Mouse (Mus musculus) induced T-regulatory cell, adult 2 months (primary cell): ENCODE measurements around the gene Atg16l1.
A peak's percentile ranks its signal among the peaks of the same experiment; 100 is the strongest.

Source experiments
- DNase-seq: peaks from one replicate; pipeline ENCODE4 v3.0.0-alpha.2; 2012; ENCODE audit warnings: low read depth

The Atg16l1 gene

GRCm38 (mm10) chr1:87755641-87756470, at the start of gene Atg16l1:
Gene Atg16l1, plus strand, starts transcription at chr1:87755870.
- peak; percentile 98 for DNase-seq

- DNase-seq: no peak
Observed at GRCm38 (mm10) chr1:87706361-87706760, 49.3 kb upstream of the Atg16l1 start.

DNA sequence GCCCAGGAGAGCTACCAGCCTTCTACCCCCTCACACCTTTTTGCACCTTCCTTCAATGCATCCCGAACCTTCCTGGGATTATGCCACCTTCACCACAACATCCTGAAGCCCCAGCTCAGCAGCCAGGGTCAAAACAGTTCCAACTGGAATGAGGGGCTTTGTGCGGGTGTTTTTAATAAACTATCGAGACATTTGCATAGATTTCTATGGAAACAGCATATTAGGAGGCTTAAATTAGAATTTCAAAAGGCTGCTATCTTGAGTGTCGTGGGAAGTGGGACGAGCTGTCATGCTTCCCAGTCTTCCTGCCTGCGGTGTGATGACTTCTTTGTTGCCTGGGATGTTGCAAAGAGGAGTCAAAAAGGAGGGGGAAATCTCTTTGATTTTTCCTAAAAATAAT, 46.6 kb upstream of the Atg16l1 start:
- DNase-seq: no peak

DNA sequence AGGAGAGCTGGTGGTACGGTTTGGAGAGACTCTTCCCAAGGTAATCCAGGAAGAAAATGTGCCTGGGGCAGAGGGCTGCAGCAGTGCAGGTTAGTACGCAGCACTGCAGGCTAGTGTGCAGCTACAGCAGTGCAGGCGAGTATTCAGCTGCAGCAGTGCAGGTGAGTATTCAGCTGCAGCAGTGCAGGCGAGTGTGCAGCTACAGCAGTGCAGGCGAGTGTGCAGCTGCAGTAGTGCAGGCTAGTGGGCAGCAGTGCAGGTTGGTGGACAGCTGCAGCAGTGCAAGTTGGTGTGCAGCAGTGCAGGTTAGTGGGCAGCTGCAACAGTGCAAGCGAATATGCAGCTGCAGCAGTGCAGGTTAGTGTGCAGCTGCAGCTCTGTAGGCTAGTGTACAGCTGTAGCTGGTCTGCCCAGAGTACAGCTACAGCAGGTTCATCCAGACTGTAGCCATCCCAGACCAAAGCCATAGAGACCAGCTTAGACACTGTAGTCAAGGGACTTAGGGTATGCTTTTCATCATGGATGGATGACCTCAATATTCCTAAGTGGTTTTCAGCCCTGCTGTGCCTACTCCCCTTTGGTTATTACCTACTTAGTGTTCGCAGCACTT, 45.9 kb upstream of the Atg16l1 start:
- DNase-seq: no peak

DNA sequence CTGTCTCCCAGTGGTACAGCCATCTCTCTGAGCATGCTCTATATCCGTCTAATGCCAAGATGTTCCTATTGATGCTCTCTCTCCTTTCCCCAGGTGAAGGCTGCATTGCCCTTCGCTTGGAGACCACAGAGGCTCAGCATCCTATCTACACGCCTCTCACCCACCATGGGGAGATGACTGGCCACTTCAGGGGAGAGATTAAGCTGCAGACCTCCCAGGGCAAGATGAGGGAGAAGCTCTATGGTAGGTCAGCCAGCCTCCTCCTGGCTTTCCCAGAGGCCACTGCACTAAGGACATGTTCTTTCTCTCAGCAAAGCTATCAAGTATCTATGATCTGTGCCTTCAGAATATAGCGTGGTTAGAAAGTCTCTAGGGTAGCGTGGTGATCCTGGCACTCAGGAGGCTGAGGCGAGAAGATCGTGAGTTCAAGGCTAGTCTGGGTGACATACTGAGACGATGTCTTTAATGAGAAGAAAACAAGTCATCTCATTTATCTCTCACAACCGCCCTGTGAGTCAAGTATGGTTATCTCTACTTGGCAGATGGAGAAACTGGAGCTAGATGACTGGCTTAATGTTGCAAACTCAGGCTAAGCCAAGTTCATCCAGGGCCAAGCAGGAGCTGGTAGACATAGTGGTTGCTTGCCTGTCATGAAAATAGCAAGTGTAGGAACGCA, 43.6 kb upstream of the Atg16l1 start:
- DNase-seq: no peak

- DNase-seq: no peak
Observed at GRCm38 (mm10) chr1:87712614-87712971, 43.1 kb upstream of the Atg16l1 start.

DNA sequence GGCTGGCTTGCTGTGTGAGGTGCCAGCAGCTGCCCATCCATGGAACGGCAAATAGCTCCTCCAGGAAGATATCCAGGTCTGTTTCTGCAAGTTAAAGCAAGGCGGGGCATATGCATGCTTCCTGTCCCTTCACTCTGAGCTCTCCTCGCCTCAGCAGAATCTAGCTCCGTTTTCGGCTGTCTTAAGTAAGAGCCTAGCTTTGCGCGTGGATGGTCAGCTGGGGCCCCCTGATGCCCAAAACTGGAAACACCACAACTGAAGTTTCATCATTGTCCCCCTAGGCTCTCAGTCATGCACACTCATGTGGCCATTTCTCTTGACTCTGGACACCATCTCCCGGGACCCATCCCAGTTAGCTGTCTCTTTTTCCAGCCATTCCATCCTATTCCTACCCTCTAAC, 34.3 kb upstream of the Atg16l1 start:
- DNase-seq: no peak

GRCm38 (mm10) chr1:87722081-87722480, 33.6 kb upstream of the Atg16l1 start:
- DNase-seq: no peak

DNA sequence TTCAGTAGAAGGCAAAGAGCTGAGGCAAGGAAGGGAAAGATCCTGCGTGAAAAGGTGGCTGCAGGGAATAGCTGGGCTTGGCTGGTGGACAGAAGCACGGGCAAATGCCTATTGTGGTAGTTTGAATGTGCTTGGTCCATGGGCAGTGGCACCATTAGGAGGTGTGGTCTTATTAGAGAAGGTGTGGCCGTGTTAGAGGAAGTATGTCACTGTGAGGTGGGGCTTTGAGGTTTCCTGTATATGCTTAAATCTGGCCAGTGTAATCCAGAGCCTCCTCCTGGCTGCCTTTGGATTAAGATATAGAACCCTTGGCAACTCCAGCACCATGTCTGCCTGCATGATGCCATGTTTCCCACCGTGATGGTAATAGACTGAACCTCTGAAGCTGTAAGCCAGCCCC, 32.3 kb upstream of the Atg16l1 start:
- DNase-seq: peak; percentile 21

GRCm38 (mm10) chr1:87729070-87729469, 26.6 kb upstream of the Atg16l1 start:
- no peak for DNase-seq

DNA sequence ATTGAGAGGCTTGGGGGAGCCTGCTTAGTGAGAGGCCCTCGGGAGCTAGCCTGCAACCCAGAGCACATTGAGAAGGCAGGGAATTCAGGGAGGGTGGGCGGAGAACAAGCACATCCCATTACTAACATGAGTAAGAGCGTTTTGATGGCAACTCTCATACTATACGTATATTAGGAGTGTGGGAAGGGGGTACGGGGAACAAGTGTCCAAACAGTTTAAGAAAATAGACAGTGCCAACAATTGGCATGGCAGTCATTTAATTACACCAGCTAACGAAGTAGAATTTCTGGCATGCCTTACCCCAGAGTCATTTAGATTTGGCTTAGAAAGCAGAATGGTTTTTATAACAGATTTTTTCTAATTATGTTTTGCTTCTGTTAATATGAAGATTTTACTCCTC, 25.8 kb upstream of the Atg16l1 start:
- no peak for DNase-seq

DNA sequence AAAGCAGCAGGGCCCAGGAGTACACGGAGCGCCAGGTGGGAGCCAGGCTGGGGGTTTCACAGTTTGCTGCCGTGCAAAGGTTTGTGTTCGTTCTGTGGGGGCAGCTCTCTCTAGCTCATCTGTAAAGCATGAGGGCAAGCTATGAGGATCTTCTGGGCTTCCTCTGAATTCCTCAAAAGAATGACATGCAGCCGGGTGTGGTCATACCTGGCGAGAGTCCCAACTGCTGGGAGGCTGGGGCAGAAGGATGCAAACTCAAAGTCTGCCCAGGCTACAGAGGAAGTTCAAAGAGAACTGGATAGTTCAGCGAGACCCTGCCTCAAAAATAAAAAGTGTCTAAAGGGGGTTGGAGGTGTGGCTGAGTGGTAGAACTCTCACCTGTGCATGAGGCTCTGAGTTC, 25.4 kb upstream of the Atg16l1 start:
- DNase-seq: no peak

DNA sequence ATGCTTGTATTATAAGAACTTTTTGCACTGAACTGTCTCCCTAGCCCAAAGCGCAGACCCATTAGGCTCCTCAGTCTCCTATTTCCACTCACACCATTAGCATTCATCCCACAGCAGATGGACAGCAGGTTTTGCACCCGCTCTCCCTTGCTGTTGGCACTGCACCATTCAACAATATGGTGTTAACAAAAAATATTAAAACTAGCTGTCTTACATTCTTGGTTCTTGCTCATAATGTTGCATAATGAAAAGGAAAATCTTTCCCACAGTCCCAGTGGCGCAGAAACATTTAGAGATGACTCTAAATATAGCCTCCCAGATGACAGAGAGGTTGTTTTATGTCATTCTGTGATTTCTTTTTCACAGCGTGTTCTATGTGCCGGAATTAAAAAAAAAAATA, 22.5 kb upstream of the Atg16l1 start:
- no peak for DNase-seq

GRCm38 (mm10) chr1:87734153-87734552, 21.5 kb upstream of the Atg16l1 start:
- no peak for DNase-seq

DNA sequence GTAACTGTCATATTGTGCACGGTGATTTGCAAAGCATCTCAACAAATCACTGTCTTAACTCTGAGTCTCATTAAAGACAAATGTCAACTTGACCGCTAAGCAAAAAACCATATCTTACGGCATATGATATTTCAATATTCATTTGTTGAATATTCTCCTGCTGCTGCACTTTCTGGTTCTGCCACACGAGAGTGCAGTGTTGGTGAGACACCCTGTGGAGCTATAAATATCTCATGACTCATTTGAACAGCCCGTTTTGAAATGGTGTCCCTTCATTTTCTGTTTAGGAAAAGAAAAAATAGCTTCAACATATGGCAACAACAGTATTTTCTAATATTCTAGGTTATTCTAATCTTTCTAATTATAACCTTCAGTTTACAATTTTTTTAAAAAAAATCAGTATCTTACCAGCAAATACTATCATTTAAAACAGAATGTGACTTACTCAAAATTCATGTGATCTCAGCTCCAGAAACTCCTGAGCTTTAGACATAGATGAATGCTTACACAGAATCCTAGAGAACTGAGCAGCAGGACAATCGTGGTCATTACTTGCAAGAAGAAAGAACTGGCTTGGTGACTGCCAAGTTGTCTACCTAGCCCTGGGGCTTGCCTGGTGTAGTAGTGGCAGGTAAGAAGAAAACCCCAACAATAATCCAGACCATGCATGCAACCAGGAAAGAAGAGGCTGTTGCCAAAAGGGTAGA, 14.9 kb upstream of the Atg16l1 start:
- no peak for DNase-seq

GRCm38 (mm10) chr1:87749360-87749973, 6.2 kb upstream of the Atg16l1 start:
- DNase-seq: no peak

GRCm38 (mm10) chr1:87763821-87764220, 8.2 kb downstream of the Atg16l1 start:
- no peak for DNase-seq

DNA sequence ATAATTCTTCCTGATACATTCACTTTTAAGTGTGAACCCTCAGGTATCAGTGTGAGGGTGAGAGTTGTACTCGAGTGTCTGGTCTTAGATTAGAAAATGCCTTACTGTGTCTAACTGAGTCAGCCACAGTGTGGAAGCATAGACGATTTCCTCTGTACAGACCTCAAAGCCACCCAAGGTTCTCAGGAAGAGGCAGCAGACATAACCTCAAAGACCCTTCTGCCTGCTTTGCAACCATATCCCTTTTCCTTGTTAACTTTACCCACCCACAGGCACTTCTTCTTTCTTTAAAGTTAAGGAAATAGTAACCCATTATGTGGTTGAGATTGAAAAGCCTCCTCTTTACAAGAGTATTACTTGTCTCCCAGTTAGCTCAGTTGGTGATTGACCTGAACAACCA, 10.1 kb downstream of the Atg16l1 start:
- no peak for DNase-seq

GRCm38 (mm10) chr1:87766233-87766632, 10.6 kb downstream of the Atg16l1 start:
- peak; percentile 74 for DNase-seq

GRCm38 (mm10) chr1:87769263-87769662, 13.6 kb downstream of the Atg16l1 start:
- no peak for DNase-seq

DNA sequence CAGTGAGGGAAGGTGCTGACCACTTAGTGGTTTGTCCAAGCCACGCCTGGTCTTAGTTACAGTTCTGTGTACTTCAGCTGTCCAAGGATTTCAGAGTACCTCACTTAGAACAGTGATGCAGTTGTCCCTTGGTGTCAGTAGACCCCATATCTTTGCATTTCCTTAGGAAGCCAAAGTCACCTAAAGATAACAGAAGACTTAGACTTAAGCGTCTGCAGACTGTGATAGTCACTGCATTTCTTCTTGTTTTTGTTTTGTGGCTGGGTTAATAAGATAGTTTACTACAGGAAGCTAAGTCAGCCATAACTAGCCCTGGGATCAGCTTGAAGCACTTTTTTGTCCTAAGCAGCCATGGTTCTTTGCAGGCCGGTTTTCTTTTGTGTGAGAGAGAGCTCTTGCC, 14.8 kb downstream of the Atg16l1 start:
- DNase-seq: no peak

DNA sequence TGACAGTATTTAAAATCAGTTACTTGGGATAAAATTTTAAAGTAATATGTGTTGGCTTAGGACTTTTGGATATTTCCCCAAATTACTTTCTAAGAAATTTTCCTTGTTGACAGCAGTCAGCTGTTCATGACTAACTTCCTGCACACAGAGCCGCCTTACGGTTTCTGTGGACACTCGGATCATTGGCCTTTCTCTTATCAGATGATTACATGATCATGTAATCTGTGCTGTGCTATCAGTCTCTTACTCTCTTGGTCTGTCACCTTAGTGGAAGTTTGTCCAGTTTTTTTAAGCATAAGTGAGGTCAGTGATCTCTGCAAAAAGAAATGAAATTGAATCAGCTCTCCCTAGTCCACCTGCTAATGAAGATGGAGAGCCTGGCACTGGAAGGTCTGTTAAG, 16.1 kb downstream of the Atg16l1 start:
- no peak for DNase-seq
